Comparison of ENCODE assay signal across 18 mouse cellular contexts in genomic region chr15:81846755-81847154, GRCm38 (mm10). TPM values are rescaled to one million over a fixed set of nuclear protein-coding genes. Genes with fewer than 3 reads are reported as not detected.
DNase-seq lines count a peak whose midpoint lies in the region; ATAC-seq and TF ChIP-seq lines count a peak whose summit lies in the region.
"Had no signal": no experiment of that assay in that cellular context is flagged by ENCODE, and none has a peak within 500 bp of the region (broad histone marks: within the 10 kb centered on the region; RNA-seq: fewer than 3 reads in every experiment).

No protein-coding gene starts in this region.

- no peak overlapping the region for H3K9ac ChIP-seq in hindbrain, embryonic 14.5 days
- H3K9ac ChIP-seq in hindbrain, postnatal 0 days (replicated peaks; ENCODE audit: low read length), result no peak overlapping the region
- H3K9ac ChIP-seq in midbrain, embryonic 11.5 days (ENCODE audit: low read length), result no peak overlapping the region
- H3K9ac ChIP-seq: embryonic facial prominence, embryonic 12.5 days; liver, embryonic 13.5 days; midbrain, embryonic 12.5 days had no signal

- 0 out of 2 replicates have a peak, but pooled peaks have one; percentile 27 for ATAC-seq in hindbrain, embryonic 14.5 days (ENCODE audit: low FRiP score)
- no peak for ATAC-seq in hindbrain, postnatal 0 days
- no peak for ATAC-seq in midbrain, embryonic 11.5 days (ENCODE audit: low FRiP score)

- no peaks in the 10 kb centered on the region for H3K27me3 ChIP-seq in cerebellum, adult 2 months (ENCODE audit: control insufficient read depth, insufficient read depth, low read length)
- no peaks in the 10 kb centered on the region for H3K27me3 ChIP-seq in hindbrain, embryonic 14.5 days (ENCODE audit: control insufficient read depth, insufficient read depth, low read length)
- H3K27me3 ChIP-seq in hindbrain, postnatal 0 days (ENCODE audit: insufficient read depth, low read length), result no peaks in the 10 kb centered on the region
- no peaks in the 10 kb centered on the region for H3K27me3 ChIP-seq in midbrain, embryonic 11.5 days (ENCODE audit: control insufficient read depth, insufficient read depth, low read length)
- H3K27me3 ChIP-seq in midbrain, embryonic 10.5 days (ENCODE audit: low read depth, poor library complexity, severe bottlenecking), result no peaks in the 10 kb centered on the region
- H3K27me3 ChIP-seq: embryonic facial prominence, embryonic 12.5 days; liver, embryonic 13.5 days; midbrain, embryonic 12.5 days had no signal

- DNase-seq in cerebellum, adult 2 months, result no peak
- DNase-seq in cerebellum, adult 8-10 months, result no peak
- no peak for DNase-seq in hindbrain, embryonic 14.5 days (ENCODE audit: low spot score)
- DNase-seq in hindbrain, postnatal 0 days (ENCODE audit: low spot score), result no peak
- DNase-seq in midbrain, embryonic 11.5 days (ENCODE audit: low spot score, missing footprints), result peak; percentile 31
- DNase-seq in midbrain, embryonic 10.5 days (ENCODE audit: low spot score), result no peak
- no peak for DNase-seq in left cerebral cortex, adult 18-20 months (ENCODE audit: low spot score in 2 of 2)
- DNase-seq in ovary, postnatal 36 days (ENCODE audit: low spot score), result no peak
- DNase-seq: cerebellum, postnatal 36 days; kidney, postnatal 14 days; left cerebral cortex, postnatal 4 days; liver, embryonic 13.5 days; lung, postnatal 10 days; right cerebral cortex, adult 18-20 months; thymus, postnatal 4 days had no signal

- peak overlapping the region; percentile 6; the same call in 1 of the 2 replicates for H3K27ac ChIP-seq in cerebellum, adult 2 months (ENCODE audit: insufficient read depth, low read length)
- H3K27ac ChIP-seq in hindbrain, embryonic 14.5 days, result no peak overlapping the region
- H3K27ac ChIP-seq in hindbrain, postnatal 0 days, result no peak overlapping the region
- no peak overlapping the region for H3K27ac ChIP-seq in midbrain, embryonic 11.5 days (ENCODE audit: low read depth, low read length)
- H3K27ac ChIP-seq in midbrain, embryonic 10.5 days (replicated peaks), result no peak overlapping the region
- H3K27ac ChIP-seq: embryonic facial prominence, embryonic 12.5 days; liver, embryonic 13.5 days; midbrain, embryonic 12.5 days had no signal

- no peak for TF ChIP-seq POLR2A in cerebellum, adult 2 months (IDR thresholded peaks at IDR 0.05; ENCODE audit: borderline replicate concordance, insufficient read depth, low read length)

- H3K4me1 ChIP-seq in cerebellum, adult 2 months (ENCODE audit: control insufficient read depth, insufficient read depth, low read length), result peaks cover 39% of the 10 kb centered on the region
- H3K4me1 ChIP-seq in hindbrain, embryonic 14.5 days (replicated peaks; ENCODE audit: control insufficient read depth, insufficient read depth, low read length), result no peaks in the 10 kb centered on the region
- no peaks in the 10 kb centered on the region for H3K4me1 ChIP-seq in hindbrain, postnatal 0 days (ENCODE audit: insufficient read depth, low read length)
- H3K4me1 ChIP-seq in midbrain, embryonic 11.5 days (ENCODE audit: control insufficient read depth, insufficient read depth, low read length), result no peaks in the 10 kb centered on the region
- 0 out of 2 replicates have a peak, but pooled peaks cover 7% of the 10 kb centered on the region for H3K4me1 ChIP-seq in midbrain, embryonic 10.5 days

- no peak overlapping the region for H3K4me2 ChIP-seq in hindbrain, embryonic 14.5 days (replicated peaks)
- no peak overlapping the region for H3K4me2 ChIP-seq in hindbrain, postnatal 0 days (ENCODE audit: low read depth, low read length)
- no peak overlapping the region for H3K4me2 ChIP-seq in midbrain, embryonic 11.5 days
- H3K4me2 ChIP-seq: embryonic facial prominence, embryonic 12.5 days; heart, embryonic 11.5 days; liver, embryonic 13.5 days; midbrain, embryonic 12.5 days had no signal

- peaks cover 42% of the 10 kb centered on the region for H3K36me3 ChIP-seq in hindbrain, embryonic 14.5 days (replicated peaks; ENCODE audit: control insufficient read depth, insufficient read depth)
- peaks cover 29% of the 10 kb centered on the region for H3K36me3 ChIP-seq in hindbrain, postnatal 0 days (ENCODE audit: insufficient read depth, low read length)
- peaks cover 22% of the 10 kb centered on the region; the same call in 1 of the 2 replicates for H3K36me3 ChIP-seq in midbrain, embryonic 11.5 days (ENCODE audit: control insufficient read depth, insufficient read depth, low read length)
- H3K36me3 ChIP-seq in midbrain, embryonic 10.5 days, result peaks cover 46% of the 10 kb centered on the region

- no peak overlapping the region for H3K4me3 ChIP-seq in cerebellum, adult 2 months (replicated peaks; ENCODE audit: insufficient read depth, low read depth, low read length)
- no peak overlapping the region for H3K4me3 ChIP-seq in hindbrain, embryonic 14.5 days (replicated peaks; ENCODE audit: low read length)
- no peak overlapping the region for H3K4me3 ChIP-seq in hindbrain, postnatal 0 days (ENCODE audit: low read length)
- H3K4me3 ChIP-seq in midbrain, embryonic 11.5 days (ENCODE audit: low read depth, low read length), result no peak overlapping the region
- no peak overlapping the region for H3K4me3 ChIP-seq in midbrain, embryonic 10.5 days
- H3K4me3 ChIP-seq: embryonic facial prominence, embryonic 12.5 days; liver, embryonic 13.5 days; midbrain, embryonic 12.5 days had no signal

- 38% methylated on average over 9 of the region's 9 CpGs for WGBS in cerebellum, adult 2 months
- WGBS in hindbrain, embryonic 14.5 days, result 91% methylated on average over 9 of the region's 9 CpGs
- WGBS in hindbrain, postnatal 0 days, result 83% methylated on average over 9 of the region's 9 CpGs
- WGBS in midbrain, embryonic 11.5 days, result 92% methylated on average over 9 of the region's 9 CpGs
- WGBS in midbrain, embryonic 10.5 days, result 89% methylated on average over 9 of the region's 9 CpGs

- no peak for TF ChIP-seq CTCF in cerebellum, adult 2 months (IDR thresholded peaks at IDR 0.05; ENCODE audit: borderline replicate concordance, insufficient read depth, low read depth, low read length)
- no peak for TF ChIP-seq CTCF in hindbrain, postnatal 0 days (IDR thresholded peaks at IDR 0.05; ENCODE audit: low read depth)

- H3K9me3 ChIP-seq in hindbrain, embryonic 14.5 days (ENCODE audit: control insufficient read depth, low read length), result no peaks in the 10 kb centered on the region
- no peaks in the 10 kb centered on the region for H3K9me3 ChIP-seq in hindbrain, postnatal 0 days (ENCODE audit: low read length)
- no peaks in the 10 kb centered on the region for H3K9me3 ChIP-seq in midbrain, embryonic 11.5 days (ENCODE audit: control insufficient read depth, low read length)
- no peaks in the 10 kb centered on the region for H3K9me3 ChIP-seq in midbrain, embryonic 10.5 days (replicated peaks)
- H3K9me3 ChIP-seq: embryonic facial prominence, embryonic 12.5 days; liver, embryonic 13.5 days; midbrain, embryonic 12.5 days had no signal

RNA-seq across cellular contexts. Expression of gene Tob2, which starts 11.8 kb away (rescaled TPM):
- polyA plus RNA-seq in cerebellum, adult 2 months (2012; rRNA removed), result 36.9 and 51.5 TPM in 2 replicates
- 13.4 and 14.9 TPM in 2 replicates for polyA plus RNA-seq in hindbrain, embryonic 14.5 days (2014; fragmentation: Nextera tagmentation; extraction: Ambion mirVana)
- total RNA-seq in hindbrain, postnatal 0 days (2014; rRNA removed), result 12.9 and 13.9 TPM in 2 replicates
- 14.0 and 14.5 TPM in 2 replicates for polyA plus RNA-seq in hindbrain, postnatal 0 days (2015; fragmentation: Nextera tagmentation; extraction: Ambion mirVana)
- polyA plus RNA-seq in midbrain, embryonic 11.5 days (2014; fragmentation: Nextera tagmentation; extraction: Ambion mirVana), result 10.4 and 12.9 TPM in 2 replicates
- polyA plus RNA-seq in midbrain, embryonic 10.5 days (2016; fragmentation: Nextera tagmentation; extraction: Ambion mirVana), result 17.7 and 19.6 TPM in 2 replicates
- 10 to 100 TPM; 33.6 to 36.7 TPM for total RNA-seq in left cerebral cortex, adult 18-20 months (2021)

RNA-seq across cellular contexts. Expression of gene Phf5a, which starts 25.0 kb away (rescaled TPM):
- polyA plus RNA-seq in cerebellum, adult 2 months (2012; rRNA removed), result 62.4 and 67.3 TPM in 2 replicates
- polyA plus RNA-seq in hindbrain, embryonic 14.5 days (2014; fragmentation: Nextera tagmentation; extraction: Ambion mirVana), result 117 and 130 TPM in 2 replicates
- total RNA-seq in hindbrain, postnatal 0 days (2014; rRNA removed), result 29.0 and 29.7 TPM in 2 replicates
- 102 and 110 TPM in 2 replicates for polyA plus RNA-seq in hindbrain, postnatal 0 days (2015; fragmentation: Nextera tagmentation; extraction: Ambion mirVana)
- 179 and 197 TPM in 2 replicates for polyA plus RNA-seq in midbrain, embryonic 11.5 days (2014; fragmentation: Nextera tagmentation; extraction: Ambion mirVana)
- 224 and 252 TPM in 2 replicates for polyA plus RNA-seq in midbrain, embryonic 10.5 days (2016; fragmentation: Nextera tagmentation; extraction: Ambion mirVana)
- total RNA-seq in left cerebral cortex, adult 18-20 months (2021), result 10 to 100 TPM; 32.5 to 35.0 TPM

RNA-seq across cellular contexts. Expression of gene Aco2, which starts 25.4 kb away (rescaled TPM):
- polyA plus RNA-seq in cerebellum, adult 2 months (2012; rRNA removed), result 621 and 638 TPM in 2 replicates
- 252 and 281 TPM in 2 replicates for polyA plus RNA-seq in hindbrain, embryonic 14.5 days (2014; fragmentation: Nextera tagmentation; extraction: Ambion mirVana)
- 536 and 538 TPM in 2 replicates for total RNA-seq in hindbrain, postnatal 0 days (2014; rRNA removed)
- 298 and 299 TPM in 2 replicates for polyA plus RNA-seq in hindbrain, postnatal 0 days (2015; fragmentation: Nextera tagmentation; extraction: Ambion mirVana)
- 155 and 165 TPM in 2 replicates for polyA plus RNA-seq in midbrain, embryonic 11.5 days (2014; fragmentation: Nextera tagmentation; extraction: Ambion mirVana)
- polyA plus RNA-seq in midbrain, embryonic 10.5 days (2016; fragmentation: Nextera tagmentation; extraction: Ambion mirVana), result 152 and 163 TPM in 2 replicates
- 100 to 1,000 TPM; 414 to 429 TPM for total RNA-seq in left cerebral cortex, adult 18-20 months (2021)

RNA-seq across cellular contexts. Expression of gene Tef, which starts 44.5 kb away (rescaled TPM):
- polyA plus RNA-seq in cerebellum, adult 2 months (2012; rRNA removed), result 279 and 288 TPM in 2 replicates
- 16.8 and 18.7 TPM in 2 replicates for polyA plus RNA-seq in hindbrain, embryonic 14.5 days (2014; fragmentation: Nextera tagmentation; extraction: Ambion mirVana)
- total RNA-seq in hindbrain, postnatal 0 days (2014; rRNA removed), result 62.5 and 64.1 TPM in 2 replicates
- polyA plus RNA-seq in hindbrain, postnatal 0 days (2015; fragmentation: Nextera tagmentation; extraction: Ambion mirVana), result 27.8 and 30.4 TPM in 2 replicates
- polyA plus RNA-seq in midbrain, embryonic 11.5 days (2014; fragmentation: Nextera tagmentation; extraction: Ambion mirVana), result 11.0 and 12.9 TPM in 2 replicates
- 15.7 and 19.0 TPM in 2 replicates for polyA plus RNA-seq in midbrain, embryonic 10.5 days (2016; fragmentation: Nextera tagmentation; extraction: Ambion mirVana)
- 100 to 1,000 TPM; 226 to 245 TPM for total RNA-seq in left cerebral cortex, adult 18-20 months (2021)
